Comparison of ENCODE assay signal across 20 mouse cellular contexts in genomic region chr5:15883004-15883403, GRCm38 (mm10). TPM values are rescaled to one million over a fixed set of nuclear protein-coding genes. Genes with fewer than 3 reads are reported as not detected.
DNase-seq lines count a peak whose midpoint lies in the region; ATAC-seq lines count a peak whose summit lies in the region.
"Had no signal": no experiment of that assay in that cellular context is flagged by ENCODE, and none has a peak within 500 bp of the region (broad histone marks: within the 10 kb centered on the region; RNA-seq: fewer than 3 reads in every experiment).

No protein-coding gene starts in this region.

- DNase-seq in hindbrain, embryonic 10.5 days (ENCODE audit: low spot score) = no peak
- DNase-seq in embryonic facial prominence, embryonic 10.5 days (ENCODE audit: low spot score) = no peak
- DNase-seq: forebrain, postnatal 0 days; heart, postnatal 14 days; kidney, adult 2 months; kidney, postnatal 14 days; lung, embryonic 14.5 days; lung, postnatal 36 days; right cerebral cortex, postnatal 25 days; thymus, postnatal 14 days had no signal

- no peak overlapping the region for H3K4me2 ChIP-seq in hindbrain, embryonic 13.5 days
- no peak overlapping the region for H3K4me2 ChIP-seq in midbrain, embryonic 13.5 days (replicated peaks)
- no peak overlapping the region for H3K4me2 ChIP-seq in midbrain, embryonic 15.5 days
- no peak overlapping the region for H3K4me2 ChIP-seq in limb, embryonic 12.5 days
- H3K4me2 ChIP-seq: heart, embryonic 11.5 days; liver, embryonic 12.5 days; lung, embryonic 14.5 days; midbrain, embryonic 12.5 days had no signal

- no peak overlapping the region for H3K4me3 ChIP-seq in hindbrain, embryonic 13.5 days
- H3K4me3 ChIP-seq in hindbrain, embryonic 10.5 days = no peak overlapping the region
- H3K4me3 ChIP-seq in midbrain, embryonic 13.5 days (replicated peaks) = no peak overlapping the region
- no peak overlapping the region for H3K4me3 ChIP-seq in midbrain, embryonic 15.5 days
- no peak overlapping the region for H3K4me3 ChIP-seq in embryonic facial prominence, embryonic 10.5 days
- H3K4me3 ChIP-seq in limb, embryonic 12.5 days (replicated peaks) = no peak overlapping the region
- H3K4me3 ChIP-seq: forebrain, embryonic 10.5 days; liver, embryonic 12.5 days; midbrain, embryonic 12.5 days had no signal

- no peak overlapping the region for H3K27ac ChIP-seq in hindbrain, embryonic 13.5 days
- no peak overlapping the region for H3K27ac ChIP-seq in hindbrain, embryonic 10.5 days
- no peak overlapping the region for H3K27ac ChIP-seq in midbrain, embryonic 13.5 days
- no peak overlapping the region for H3K27ac ChIP-seq in midbrain, embryonic 15.5 days
- peak overlapping the region; percentile 30; the same call in 1 of the 2 replicates for H3K27ac ChIP-seq in embryonic facial prominence, embryonic 10.5 days (replicated peaks)
- H3K27ac ChIP-seq in limb, embryonic 12.5 days = no peak overlapping the region
- H3K27ac ChIP-seq: forebrain, embryonic 10.5 days; hindbrain, postnatal 0 days; liver, embryonic 12.5 days; midbrain, embryonic 12.5 days had no signal

- no peaks in the 10 kb centered on the region for H3K4me1 ChIP-seq in hindbrain, embryonic 13.5 days (replicated peaks)
- H3K4me1 ChIP-seq in hindbrain, embryonic 10.5 days (replicated peaks) = no peaks in the 10 kb centered on the region
- no peaks in the 10 kb centered on the region for H3K4me1 ChIP-seq in midbrain, embryonic 13.5 days (replicated peaks)
- H3K4me1 ChIP-seq in midbrain, embryonic 15.5 days = no peaks in the 10 kb centered on the region
- no peaks in the 10 kb centered on the region for H3K4me1 ChIP-seq in embryonic facial prominence, embryonic 10.5 days
- no peaks in the 10 kb centered on the region for H3K4me1 ChIP-seq in limb, embryonic 12.5 days (replicated peaks)
- H3K4me1 ChIP-seq: forebrain, embryonic 10.5 days; liver, embryonic 12.5 days; midbrain, embryonic 12.5 days had no signal

- 0 out of 2 replicates have a peak, but pooled peaks cover 4% of the 10 kb centered on the region for H3K27me3 ChIP-seq in hindbrain, embryonic 13.5 days
- no peaks in the 10 kb centered on the region for H3K27me3 ChIP-seq in hindbrain, embryonic 10.5 days (ENCODE audit: insufficient read depth, poor library complexity, severe bottlenecking)
- H3K27me3 ChIP-seq in midbrain, embryonic 13.5 days = no peaks in the 10 kb centered on the region
- H3K27me3 ChIP-seq in midbrain, embryonic 15.5 days (replicated peaks) = no peaks in the 10 kb centered on the region
- H3K27me3 ChIP-seq in embryonic facial prominence, embryonic 10.5 days (replicated peaks; ENCODE audit: low read depth, poor library complexity, severe bottlenecking) = peaks cover 3% of the 10 kb centered on the region; the same call in 1 of the 2 replicates
- H3K27me3 ChIP-seq in limb, embryonic 12.5 days = no peaks in the 10 kb centered on the region
- H3K27me3 ChIP-seq: liver, embryonic 12.5 days; midbrain, embryonic 12.5 days had no signal

- 0 out of 2 replicates have a peak, but pooled peaks have one; percentile 28 for ATAC-seq in hindbrain, embryonic 13.5 days (ENCODE audit: low FRiP score)
- ATAC-seq in midbrain, embryonic 13.5 days = peak; percentile 56; the same call in 1 of the 2 replicates
- ATAC-seq in midbrain, embryonic 15.5 days (replicated peaks) = no peak
- 0 out of 2 replicates have a peak, but pooled peaks have one; percentile 31 for ATAC-seq in limb, embryonic 12.5 days (ENCODE audit: insufficient number of reproducible peaks, insufficient read depth, low FRiP score, low TSS enrichment, low read depth)
- ATAC-seq in inflammation-experienced regulatory T-cells, adult 6 months = no peak
- ATAC-seq: forebrain, postnatal 0 days; hindbrain, postnatal 0 days; liver, embryonic 12.5 days had no signal

- no peaks in the 10 kb centered on the region for H3K36me3 ChIP-seq in hindbrain, embryonic 13.5 days
- no peaks in the 10 kb centered on the region for H3K36me3 ChIP-seq in hindbrain, embryonic 10.5 days
- H3K36me3 ChIP-seq in midbrain, embryonic 13.5 days = no peaks in the 10 kb centered on the region
- no peaks in the 10 kb centered on the region for H3K36me3 ChIP-seq in midbrain, embryonic 15.5 days (replicated peaks)
- no peaks in the 10 kb centered on the region for H3K36me3 ChIP-seq in embryonic facial prominence, embryonic 10.5 days (replicated peaks)
- H3K36me3 ChIP-seq in limb, embryonic 12.5 days = no peaks in the 10 kb centered on the region
- H3K36me3 ChIP-seq: forebrain, embryonic 10.5 days; liver, embryonic 12.5 days; midbrain, embryonic 12.5 days had no signal

- H3K9me3 ChIP-seq in hindbrain, embryonic 13.5 days = no peaks in the 10 kb centered on the region
- no peaks in the 10 kb centered on the region for H3K9me3 ChIP-seq in hindbrain, embryonic 10.5 days
- no peaks in the 10 kb centered on the region for H3K9me3 ChIP-seq in midbrain, embryonic 13.5 days
- H3K9me3 ChIP-seq in midbrain, embryonic 15.5 days = no peaks in the 10 kb centered on the region
- H3K9me3 ChIP-seq in embryonic facial prominence, embryonic 10.5 days = no peaks in the 10 kb centered on the region
- no peaks in the 10 kb centered on the region for H3K9me3 ChIP-seq in limb, embryonic 12.5 days
- H3K9me3 ChIP-seq: forebrain, embryonic 10.5 days; liver, embryonic 12.5 days; midbrain, embryonic 12.5 days had no signal

- no peak overlapping the region for H3K9ac ChIP-seq in hindbrain, embryonic 13.5 days
- H3K9ac ChIP-seq in midbrain, embryonic 13.5 days (replicated peaks) = no peak overlapping the region
- H3K9ac ChIP-seq in midbrain, embryonic 15.5 days = no peak overlapping the region
- H3K9ac ChIP-seq in limb, embryonic 12.5 days (replicated peaks) = no peak overlapping the region
- H3K9ac ChIP-seq: forebrain, postnatal 0 days; liver, embryonic 12.5 days; lung, embryonic 14.5 days; midbrain, embryonic 12.5 days had no signal

RNA-seq across cellular contexts. Expression of gene Cacna2d1, which starts 51.5 kb away (rescaled TPM):
- 38.5 and 38.7 TPM in 2 replicates for polyA plus RNA-seq in hindbrain, embryonic 13.5 days (2015; fragmentation: Nextera tagmentation; extraction: Ambion mirVana)
- polyA plus RNA-seq in hindbrain, embryonic 10.5 days (2016; fragmentation: Nextera tagmentation; extraction: Ambion mirVana) = 7.2 and 15.0 TPM in 2 replicates
- 41.9 and 51.6 TPM in 2 replicates for polyA plus RNA-seq in midbrain, embryonic 13.5 days (2015; fragmentation: Nextera tagmentation; extraction: Ambion mirVana)
- 37.0 and 40.5 TPM in 2 replicates for polyA plus RNA-seq in midbrain, embryonic 15.5 days (2015; fragmentation: Nextera tagmentation; extraction: Ambion mirVana)
- 6.0 and 8.2 TPM in 2 replicates for polyA plus RNA-seq in embryonic facial prominence, embryonic 10.5 days (2016; fragmentation: Nextera tagmentation; extraction: Ambion mirVana)
- 19.5 and 20.5 TPM in 2 replicates for polyA plus RNA-seq in limb, embryonic 12.5 days (2016; fragmentation: Nextera tagmentation; extraction: Ambion mirVana)
- not detected for polyA plus RNA-seq in inflammation-experienced regulatory T-cells, adult 6 months (2017; shearing (Covaris generic))

Comparison
In these comparisons a context has a peak if more than half of its experiments do, and no peak if none do; other contexts are left out.
1. ATAC-seq: peak in hindbrain, embryonic 13.5 days (single experiment), midbrain, embryonic 13.5 days (single experiment) and limb, embryonic 12.5 days (single experiment); none in midbrain, embryonic 15.5 days (single experiment) and inflammation-experienced regulatory T-cells, adult 6 months (single experiment).